17 mouse cellular contexts compared by ENCODE assay signal in genomic region chr1:28025720-28026119, GRCm38 (mm10).
DNase-seq lines count a peak whose midpoint lies in the region; ATAC-seq and TF ChIP-seq lines count a peak whose summit lies in the region.
"Had no signal": no experiment of that assay in that cellular context is flagged by ENCODE, and none has a peak within 500 bp of the region (broad histone marks: within the 10 kb centered on the region; RNA-seq: fewer than 3 reads in every experiment).

No protein-coding gene starts in this region.

- 39% methylated on average over 2 of the region's 2 CpGs for WGBS in heart, embryonic 11.5 days (ENCODE audit: insufficient replicate concordance)
- 46% methylated on average over 2 of the region's 2 CpGs for WGBS in intestine, embryonic 15.5 days
- 51% methylated on average over 2 of the region's 2 CpGs for WGBS in intestine, postnatal 0 days

- no peak overlapping the region for H3K4me3 ChIP-seq in heart, embryonic 11.5 days (ENCODE audit: low read depth, low read length)
- H3K4me3 ChIP-seq in intestine, embryonic 15.5 days (replicated peaks) = no peak overlapping the region
- no peak overlapping the region for H3K4me3 ChIP-seq in intestine, postnatal 0 days (ENCODE audit: low read depth, low read length)
- H3K4me3 ChIP-seq: hindbrain, embryonic 10.5 days; kidney, embryonic 15.5 days; lung, embryonic 15.5 days; midbrain, embryonic 15.5 days had no signal

- no peaks in the 10 kb centered on the region for H3K36me3 ChIP-seq in heart, embryonic 11.5 days (ENCODE audit: control insufficient read depth, insufficient read depth, low read length)
- no peaks in the 10 kb centered on the region for H3K36me3 ChIP-seq in intestine, embryonic 15.5 days
- H3K36me3 ChIP-seq in intestine, postnatal 0 days (ENCODE audit: control insufficient read depth, insufficient read depth) = no peaks in the 10 kb centered on the region
- H3K36me3 ChIP-seq: hindbrain, embryonic 10.5 days; kidney, embryonic 15.5 days; lung, embryonic 15.5 days; midbrain, embryonic 15.5 days had no signal

- H3K4me2 ChIP-seq in heart, embryonic 11.5 days = no peak overlapping the region
- H3K4me2 ChIP-seq in intestine, embryonic 15.5 days (replicated peaks) = no peak overlapping the region
- H3K4me2 ChIP-seq in intestine, postnatal 0 days (replicated peaks; ENCODE audit: low read depth) = no peak overlapping the region
- H3K4me2 ChIP-seq: kidney, embryonic 15.5 days; liver, embryonic 11.5 days; lung, embryonic 15.5 days; midbrain, embryonic 15.5 days had no signal

- ATAC-seq in heart, embryonic 11.5 days (replicated peaks; ENCODE audit: insufficient number of reproducible peaks, low FRiP score, low TSS enrichment) = 0 out of 2 replicates have a peak, but pooled peaks have one; percentile 61
- ATAC-seq in intestine, embryonic 15.5 days = 0 out of 2 replicates have a peak, but pooled peaks have one; percentile 43
- no peak for ATAC-seq in intestine, postnatal 0 days
- ATAC-seq: activated CD4-positive, CD25-positive, alpha-beta regulatory T cell, adult 4 months; midbrain, embryonic 15.5 days; Patski had no signal

- H3K9ac ChIP-seq in heart, embryonic 11.5 days (ENCODE audit: low read depth, low read length) = no peak overlapping the region
- no peak overlapping the region for H3K9ac ChIP-seq in intestine, embryonic 15.5 days
- no peak overlapping the region for H3K9ac ChIP-seq in intestine, postnatal 0 days (ENCODE audit: low read depth, low read length)
- H3K9ac ChIP-seq: kidney, embryonic 15.5 days; lung, embryonic 15.5 days; midbrain, embryonic 15.5 days had no signal

- H3K27me3 ChIP-seq in heart, embryonic 11.5 days (ENCODE audit: control insufficient read depth, insufficient read depth, low read length) = no peaks in the 10 kb centered on the region
- H3K27me3 ChIP-seq in intestine, embryonic 15.5 days (replicated peaks) = no peaks in the 10 kb centered on the region
- no peaks in the 10 kb centered on the region for H3K27me3 ChIP-seq in intestine, postnatal 0 days (replicated peaks; ENCODE audit: control insufficient read depth, insufficient read depth, low read length)
- H3K27me3 ChIP-seq: kidney, embryonic 15.5 days; lung, embryonic 15.5 days; midbrain, embryonic 15.5 days; Patski had no signal

- no peaks in the 10 kb centered on the region for H3K9me3 ChIP-seq in heart, embryonic 11.5 days (replicated peaks; ENCODE audit: control insufficient read depth, low read length)
- no peaks in the 10 kb centered on the region for H3K9me3 ChIP-seq in intestine, embryonic 15.5 days
- no peaks in the 10 kb centered on the region for H3K9me3 ChIP-seq in intestine, postnatal 0 days (ENCODE audit: control insufficient read depth)
- H3K9me3 ChIP-seq: hindbrain, embryonic 10.5 days; kidney, embryonic 15.5 days; lung, embryonic 15.5 days; midbrain, embryonic 15.5 days had no signal

- H3K27ac ChIP-seq in heart, embryonic 11.5 days (ENCODE audit: low read depth, low read length) = no peak overlapping the region
- no peak overlapping the region for H3K27ac ChIP-seq in intestine, embryonic 15.5 days
- H3K27ac ChIP-seq in intestine, postnatal 0 days (ENCODE audit: low read depth, low read length) = no peak overlapping the region
- H3K27ac ChIP-seq: hindbrain, embryonic 10.5 days; kidney, embryonic 15.5 days; lung, embryonic 15.5 days; midbrain, embryonic 15.5 days had no signal

- no peak for DNase-seq in heart, postnatal 25 days (ENCODE audit: low spot score)
- peak; percentile 15 for DNase-seq in embryo, embryonic 10 days (ENCODE audit: low spot score)
- peak; percentile 1 for DNase-seq in embryo, embryonic 9.5 days (ENCODE audit: extremely low spot score)
- no peak for DNase-seq in right cerebral cortex, postnatal 36 days (ENCODE audit: low spot score in 2 of 2)
- DNase-seq: adrenal gland, postnatal 25 days; cerebellum, adult 2 months; gastrocnemius, postnatal 10 days had no signal

- TF ChIP-seq CTCF in intestine, postnatal 0 days (IDR thresholded peaks at IDR 0.05; ENCODE audit: low read depth) = no peak

- intact Hi-C loops in heart, postnatal 25 days (cut with DNase I) = loop anchor here (2.0 kb wide), 1 partner anchor 41 kb away; no protein-coding TSS in a partner anchor

- no peaks in the 10 kb centered on the region for H3K4me1 ChIP-seq in heart, embryonic 11.5 days (ENCODE audit: control insufficient read depth, insufficient read depth, low read length)
- H3K4me1 ChIP-seq in intestine, embryonic 15.5 days (replicated peaks) = no peaks in the 10 kb centered on the region
- no peaks in the 10 kb centered on the region for H3K4me1 ChIP-seq in intestine, postnatal 0 days (replicated peaks; ENCODE audit: control insufficient read depth, insufficient read depth, low read length)
- H3K4me1 ChIP-seq: hindbrain, embryonic 10.5 days; kidney, embryonic 15.5 days; lung, embryonic 15.5 days; midbrain, embryonic 15.5 days had no signal

Comparison
In these comparisons a context has a peak if more than half of its experiments do, and no peak if none do; other contexts are left out.
1. DNase-seq: peak in embryo, embryonic 10 days (single experiment) and embryo, embryonic 9.5 days (single experiment); none in heart, postnatal 25 days (single experiment) and right cerebral cortex, postnatal 36 days (0 of 2).